Mouse (Mus musculus) hindlimb bud, embryonic 11.5 days (tissue): Measurements from ENCODE around the gene Fam120a.

Experiments used
- DNase-seq: peaks from one replicate; pipeline ENCODE4 v3.0.0-alpha.2; 2012; ENCODE audit warnings: low read depth, low spot score; ENCODE audit errors: extremely low spot score

The Fam120a gene

DNA sequence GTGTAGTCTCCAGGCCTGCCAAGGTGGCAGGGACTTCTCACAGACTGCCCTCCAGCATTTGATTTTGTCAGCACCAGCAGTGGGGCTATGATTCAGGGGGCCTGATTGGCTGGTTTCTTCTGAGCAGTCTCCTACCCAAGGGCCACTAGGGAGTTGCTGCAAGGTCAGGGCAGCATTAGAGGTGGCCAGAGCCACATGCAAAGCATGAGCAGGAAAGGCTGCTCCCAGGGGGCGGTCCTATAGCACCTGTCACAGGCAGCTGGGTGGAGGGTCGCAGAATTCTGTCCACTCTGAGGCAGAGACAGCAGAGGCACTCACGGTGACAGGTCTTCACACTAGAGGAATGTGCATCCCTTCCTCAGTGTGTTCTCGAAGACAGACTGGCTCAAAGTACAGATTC lies 109.0 kb downstream of the Fam120a start:
- no peak for DNase-seq

DNA sequence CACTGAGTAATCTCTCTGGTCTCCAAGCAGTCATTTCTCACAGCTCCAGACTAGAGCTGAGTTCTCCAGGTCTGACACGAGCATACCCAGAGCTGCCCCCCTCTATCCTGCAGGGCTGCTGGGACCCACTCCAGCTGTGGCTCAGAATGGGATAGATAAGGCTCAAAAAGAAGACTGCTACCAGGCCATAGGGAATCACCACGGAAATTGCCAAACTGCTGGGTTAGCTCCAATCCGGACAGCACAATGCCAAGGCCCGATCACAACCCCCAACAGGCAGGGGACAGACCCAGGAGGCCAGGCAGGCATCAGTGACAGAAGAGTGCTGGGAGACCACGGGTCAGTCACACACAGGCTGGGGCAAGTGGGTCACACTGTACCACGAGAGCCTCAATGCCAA lies 109.8 kb downstream of the Fam120a start:
- DNase-seq, result no peak

DNA sequence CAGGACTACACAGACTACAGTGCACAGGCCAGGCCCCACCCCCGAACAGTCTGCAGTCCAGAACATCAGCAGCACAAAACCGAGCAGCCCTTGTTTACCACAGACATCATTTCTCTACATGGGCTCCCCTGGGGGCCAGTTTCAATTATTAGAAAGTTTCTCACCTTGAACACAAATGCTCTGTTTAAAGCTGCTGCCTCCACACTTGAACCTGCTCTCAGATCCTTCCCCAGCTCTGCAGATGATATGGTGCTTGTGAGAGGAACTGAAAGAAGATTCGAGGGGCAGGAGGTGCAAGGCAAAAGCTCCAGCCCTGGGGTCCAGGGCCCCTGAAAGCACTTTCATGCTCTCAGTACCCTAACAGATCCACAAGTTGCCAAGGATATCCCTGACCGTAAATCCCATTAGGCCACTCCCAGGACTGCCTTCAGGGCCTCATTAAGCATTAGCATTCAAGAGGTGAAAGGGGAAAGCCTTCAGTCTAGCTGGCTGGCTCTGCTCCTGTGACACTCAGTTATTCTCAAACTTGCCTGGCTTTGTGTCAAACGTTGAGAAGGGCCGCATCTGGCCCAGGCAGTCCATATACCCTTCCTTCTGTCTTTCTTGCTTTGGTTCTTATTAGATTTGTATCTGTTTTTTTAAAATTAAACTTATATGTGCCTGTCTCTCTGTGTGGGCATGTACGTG lies 110.4 kb downstream of the Fam120a start:
- no peak for DNase-seq

DNA sequence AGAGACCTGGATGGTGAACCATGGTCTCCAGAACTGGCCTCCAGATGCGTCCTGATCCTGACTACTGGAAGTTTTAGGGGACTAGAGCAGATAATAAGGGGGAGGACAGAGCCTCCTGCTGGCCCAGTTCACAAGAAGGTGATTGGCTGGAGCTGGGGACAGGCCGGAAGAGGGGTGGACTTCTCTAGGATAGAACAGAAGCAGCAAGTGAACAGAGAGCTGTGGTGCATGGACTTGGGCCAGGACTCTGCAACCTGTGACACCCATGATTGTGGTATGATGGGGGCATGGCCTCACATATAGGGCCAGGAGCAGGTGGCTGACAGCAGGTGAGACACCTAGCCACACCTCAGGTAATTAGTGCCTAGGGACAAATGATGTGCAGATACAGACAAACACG lies 113.9 kb downstream of the Fam120a start:
- DNase-seq, result no peak

DNA sequence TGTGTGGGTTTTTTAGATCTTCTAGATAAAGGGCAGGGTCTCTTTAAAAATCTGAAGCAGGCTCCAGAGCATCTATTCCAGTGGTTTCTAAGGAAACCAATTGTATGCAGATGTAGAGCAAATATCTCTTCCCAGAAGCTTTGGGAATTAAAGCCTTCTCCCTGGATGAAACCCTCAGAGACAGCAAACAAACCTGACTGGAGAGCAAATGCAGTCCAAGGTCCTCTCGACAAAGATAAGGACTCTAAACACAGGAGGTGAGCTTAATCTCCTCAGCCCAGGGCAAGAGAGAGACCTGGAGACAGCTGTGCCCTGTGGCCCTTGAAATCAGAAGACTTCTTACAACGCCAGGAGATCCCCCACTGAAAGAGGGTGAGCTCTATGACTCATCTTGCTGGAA lies 114.3 kb downstream of the Fam120a start:
- no peak for DNase-seq

GRCm38 (mm10) chr13:48852859-48853258 lies 115.0 kb downstream of the Fam120a start:
- no peak for DNase-seq

GRCm38 (mm10) chr13:48851719-48852118 lies 116.1 kb downstream of the Fam120a start:
- no peak for DNase-seq

- no peak for DNase-seq
Measured at GRCm38 (mm10) chr13:48850771-48851170, 117.0 kb downstream of the Fam120a start.

DNA sequence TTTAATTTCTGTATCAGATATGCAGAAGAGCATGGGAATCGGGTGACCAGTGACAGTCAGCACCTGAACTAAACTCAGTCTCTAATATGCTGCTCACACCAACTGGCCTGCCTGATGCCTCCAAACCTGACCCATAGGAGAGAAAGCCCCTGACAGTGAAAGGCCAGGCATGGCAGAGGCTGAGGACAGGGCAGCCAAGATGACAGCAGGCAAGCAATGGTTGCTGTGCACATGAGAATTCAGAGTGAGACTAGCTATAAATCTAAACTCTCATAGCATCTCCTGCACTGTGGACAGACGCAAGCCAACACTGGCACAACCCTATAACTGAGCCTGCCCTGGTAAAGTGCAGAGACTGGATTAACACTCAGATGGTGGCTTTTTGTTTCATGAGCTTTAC lies 117.5 kb downstream of the Fam120a start:
- no peak for DNase-seq

DNA sequence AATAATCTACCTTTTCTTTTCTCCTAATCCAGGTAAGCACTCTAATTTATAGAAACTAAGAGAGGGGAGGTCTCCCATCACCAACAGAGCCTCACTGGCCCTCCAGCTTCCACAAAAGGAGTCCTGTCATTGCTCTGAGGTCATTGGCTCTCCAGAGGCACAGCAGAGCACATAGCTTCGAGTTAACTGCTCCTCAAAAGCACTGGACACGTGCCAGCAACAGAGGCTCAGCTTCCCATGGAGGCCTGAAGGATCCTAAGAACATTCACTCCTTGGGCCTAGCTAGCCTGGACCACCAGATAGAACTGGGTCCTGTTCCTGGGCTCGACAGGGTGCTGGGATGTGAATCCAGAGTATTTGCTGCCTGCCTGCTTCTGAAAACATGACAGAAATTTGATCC lies 118.7 kb downstream of the Fam120a start:
- no peak for DNase-seq

DNA sequence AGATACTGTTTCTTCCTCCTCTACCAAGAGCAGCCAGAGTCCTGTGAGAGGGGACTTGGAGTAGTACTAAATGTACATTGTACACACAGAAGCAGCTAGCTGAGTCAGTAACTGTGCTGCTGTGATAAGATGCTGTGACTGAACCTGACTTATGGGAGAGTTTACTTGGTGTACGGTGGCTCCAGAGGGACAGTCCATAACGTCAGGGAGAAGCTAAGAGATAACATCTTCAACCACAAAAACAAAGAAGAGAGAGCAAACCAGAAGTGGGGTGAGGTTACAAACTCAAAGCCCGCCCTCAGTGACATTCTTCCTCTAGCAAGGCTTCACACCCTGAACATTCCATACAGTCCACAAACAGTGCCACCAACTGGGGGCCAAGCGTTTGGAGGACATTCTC lies 122.5 kb downstream of the Fam120a start:
- DNase-seq, result no peak

- DNase-seq, result no peak
Measured at GRCm38 (mm10) chr13:48843530-48843929, 124.3 kb downstream of the Fam120a start.

GRCm38 (mm10) chr13:48841905-48842592 lies 125.8 kb downstream of the Fam120a start:
- DNase-seq, result no peak

DNA sequence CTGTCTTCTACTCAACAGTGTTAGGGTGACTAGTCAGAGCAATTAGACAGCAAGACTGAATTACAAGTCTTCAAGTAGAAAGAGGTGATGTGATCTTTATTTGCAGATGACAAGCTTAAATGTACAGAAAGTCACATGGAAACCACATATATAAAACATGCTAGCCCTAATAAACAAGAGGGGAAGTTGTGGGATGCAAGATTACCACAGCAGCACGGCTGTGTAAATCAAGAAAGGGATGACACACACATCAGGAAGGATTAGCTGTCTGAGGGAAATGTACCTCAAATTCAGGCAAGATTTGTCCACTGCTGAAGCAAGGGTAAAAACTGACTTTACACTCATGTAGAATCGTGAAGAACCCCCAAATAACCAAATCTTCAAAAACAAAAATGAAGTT lies 129.5 kb downstream of the Fam120a start:
- no peak for DNase-seq

DNA sequence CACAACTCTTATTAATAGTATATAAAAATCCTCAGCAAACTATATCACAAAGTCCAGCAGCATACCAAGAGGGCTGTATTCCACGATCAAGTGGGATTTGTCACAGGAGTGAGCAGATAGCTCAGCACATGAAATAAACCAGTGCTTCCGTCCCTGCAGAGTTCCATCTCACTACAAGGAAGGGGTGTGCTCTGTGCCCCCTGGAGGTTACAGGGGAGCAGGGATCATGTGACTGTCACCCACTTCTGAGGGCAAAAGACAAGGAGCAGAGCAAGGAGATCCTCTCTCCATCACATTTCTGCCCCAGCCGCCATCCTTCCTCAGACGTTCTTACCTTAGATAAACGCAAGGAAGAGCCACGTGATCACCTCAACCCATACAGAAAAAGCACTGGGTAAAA lies 130.3 kb downstream of the Fam120a start:
- DNase-seq, result no peak

GRCm38 (mm10) chr13:48830528-48831250 lies 137.1 kb downstream of the Fam120a start:
- DNase-seq, result no peak

- no peak for DNase-seq
Measured at GRCm38 (mm10) chr13:48829780-48830179, 138.0 kb downstream of the Fam120a start.
